Mouse (Mus musculus): ENCODE results near the gene 1700001P01Rik.

GRCm38 (mm10) chr11:97806613-97806964 lies 30.9 kb upstream of the 1700001P01Rik start:
- TF ChIP-seq CTCF (conservative IDR thresholded peaks at IDR 0.05 in 1 of 2, IDR thresholded peaks at IDR 0.05 in 1 of 2; ENCODE audit: low read depth in 2 of 2, low read length in 2 of 2), result no peak
- TF ChIP-seq EP300 (IDR thresholded peaks at IDR 0.05; ENCODE audit: low read length), result no peak
- TF ChIP-seq RCOR1 (conservative IDR thresholded peaks at IDR 0.05; ENCODE audit: low read depth, low read length), result no peak
- TF ChIP-seq NELFE (IDR thresholded peaks at IDR 0.05; ENCODE audit: low read depth, low read length), result no peak
- no peak for TF ChIP-seq MAFK (IDR thresholded peaks at IDR 0.05; ENCODE audit: insufficient replicate concordance, low read length)
- no peak for TF ChIP-seq ZC3H11A (IDR thresholded peaks at IDR 0.05; ENCODE audit: low read depth, low read length)
- no peak for TF ChIP-seq POLR2A (IDR thresholded peaks at IDR 0.05; ENCODE audit: low read depth, low read length)
- TF ChIP-seq MEF2A (IDR thresholded peaks at IDR 0.05; ENCODE audit: borderline replicate concordance, low read depth, low read length), result no peak
- TF ChIP-seq USF1 (IDR thresholded peaks at IDR 0.05; ENCODE audit: low read depth, low read length), result no peak
- no peak for TF ChIP-seq ELF1 (IDR thresholded peaks at IDR 0.05; ENCODE audit: low read depth, low read length)
